Mouse (Mus musculus) hindbrain, embryonic 15.5 days (tissue): ENCODE measurements around the gene Gzmm. TPM values are rescaled to one million over a fixed set of nuclear protein-coding genes. Genes with fewer than 3 reads are reported as not detected.

Source experiments
- ATAC-seq: fragments of 200-750 bp; cut with Nextera tagmentation; 2 replicates; pipeline ENCODE4 v1.8.0; 2017; ENCODE audit warnings: low read depth, moderate number of reproducible peaks, moderate TSS enrichment; ENCODE audit not compliant: low FRiP score
- H3K27ac ChIP-seq: fragments of 300-500 bp; sonication (generic); replicated peaks from 2 replicates; pipeline ENCODE4 v1.5.1; 2015; ENCODE audit warnings: mild to moderate bottlenecking, inconsistent platforms
- H3K27me3 ChIP-seq: fragments of 300-500 bp; sonication (generic); 2 replicates; pipeline ENCODE4 v1.6.1; 2015; ENCODE audit warnings: control low read depth, inconsistent platforms
- H3K36me3 ChIP-seq: fragments of 300-500 bp; sonication (generic); 2 replicates; pipeline ENCODE4 v1.6.1; 2015; ENCODE audit warnings: control low read depth, inconsistent platforms
- H3K4me1 ChIP-seq: fragments of 300-500 bp; sonication (generic); replicated peaks from 2 replicates; pipeline ENCODE4 v1.6.1; 2015; ENCODE audit warnings: control low read depth, inconsistent platforms
- H3K4me2 ChIP-seq: fragments of 300-500 bp; sonication (generic); 2 replicates; pipeline ENCODE4 v1.6.1; 2015; ENCODE audit warnings: moderate library complexity, mild to moderate bottlenecking, inconsistent platforms
- H3K4me3 ChIP-seq: fragments of 300-500 bp; sonication (generic); 2 replicates; pipeline ENCODE4 v1.5.1; 2015; ENCODE audit warnings: mild to moderate bottlenecking, inconsistent platforms
- H3K9ac ChIP-seq: fragments of 300-500 bp; sonication (generic); 2 replicates; pipeline ENCODE4 v1.6.1; 2015; ENCODE audit warnings: inconsistent platforms
- H3K9me3 ChIP-seq: fragments of 300-500 bp; sonication (generic); 2 replicates; pipeline ENCODE4 v1.6.1; 2016; ENCODE audit warnings: control low read depth, inconsistent platforms
- WGBS: fragments of 180-500 bp; shearing (Covaris S2); methylation state at CpG from one replicate; pipeline ENCODE4 v1.1.7; 2015; 5-methylcytosine and 5-hydroxymethylcytosine counted together
- polyA plus RNA-seq: library from polyadenylated mRNA; unstranded; fragments of >200 nt; fragmentation: Nextera tagmentation; extraction: Ambion mirVana; gene quantifications from 2 replicates; pipeline ENCODE4 v1.2.1, GENCODE M21; 2015

The Gzmm gene
- polyA plus RNA-seq, 1 experiment from 2014 or later: 1.4 TPM

- no peaks in the 10 kb centered on the region for H3K27me3 ChIP-seq
- H3K9me3 ChIP-seq: peaks cover 33% of the 10 kb centered on the region
- H3K9ac ChIP-seq: no peak overlapping the region
- no peaks in the 10 kb centered on the region for H3K4me1 ChIP-seq
- H3K4me3 ChIP-seq: no peak overlapping the region
- peaks cover 98% of the 10 kb centered on the region for H3K36me3 ChIP-seq
- no peak overlapping the region for H3K27ac ChIP-seq
- WGBS: 84% methylated on average over 10 of the region's 10 CpGs
- no peak for ATAC-seq
- H3K4me2 ChIP-seq: no peak overlapping the region
These were observed 49.4 kb downstream of the Gzmm start for GRCm38 (mm10) chr10:79738259-79738658.

- H3K36me3 ChIP-seq: peaks cover 96% of the 10 kb centered on the region
- no peaks in the 10 kb centered on the region for H3K27me3 ChIP-seq
- H3K9ac ChIP-seq: no peak overlapping the region
- H3K9me3 ChIP-seq: peaks cover 33% of the 10 kb centered on the region
- no peak overlapping the region for H3K4me3 ChIP-seq
- H3K4me1 ChIP-seq: no peaks in the 10 kb centered on the region
- H3K27ac ChIP-seq: no peak overlapping the region
- ATAC-seq: no peak
- H3K4me2 ChIP-seq: no peak overlapping the region
- WGBS: 97% methylated on average over 28 of the region's 28 CpGs
These were observed 50.4 kb downstream of the Gzmm start for GRCm38 (mm10) chr10:79739234-79739633.

DNA sequence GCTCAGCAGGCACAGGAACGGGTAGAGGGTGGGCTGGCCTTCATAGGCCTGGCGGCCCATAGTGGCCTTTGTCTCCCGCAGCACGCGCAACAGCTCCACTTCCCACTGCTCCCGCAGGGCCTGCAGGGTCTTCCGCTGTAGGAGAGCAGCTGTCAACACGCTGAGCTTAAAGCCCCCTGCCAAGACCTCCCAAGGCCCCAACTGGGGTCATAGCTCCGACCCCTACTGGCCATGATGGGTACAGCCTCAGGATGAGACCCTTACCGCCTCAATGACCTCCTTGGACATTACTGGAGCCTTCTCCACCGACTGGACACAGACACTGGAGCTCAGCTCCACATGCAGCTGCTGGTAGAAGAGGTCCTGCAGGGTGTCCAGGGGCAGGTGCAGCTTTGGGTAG, 52.0 kb downstream of the Gzmm start:
- WGBS: 59% methylated on average over 11 of the region's 11 CpGs
- H3K36me3 ChIP-seq: peaks cover 80% of the 10 kb centered on the region
- H3K4me2 ChIP-seq: no peak overlapping the region
- peaks cover 7% of the 10 kb centered on the region for H3K4me1 ChIP-seq
- no peaks in the 10 kb centered on the region for H3K27me3 ChIP-seq
- no peak overlapping the region for H3K4me3 ChIP-seq
- no peak for ATAC-seq
- H3K27ac ChIP-seq: no peak overlapping the region
- H3K9me3 ChIP-seq: peaks cover 32% of the 10 kb centered on the region
- no peak overlapping the region for H3K9ac ChIP-seq

DNA sequence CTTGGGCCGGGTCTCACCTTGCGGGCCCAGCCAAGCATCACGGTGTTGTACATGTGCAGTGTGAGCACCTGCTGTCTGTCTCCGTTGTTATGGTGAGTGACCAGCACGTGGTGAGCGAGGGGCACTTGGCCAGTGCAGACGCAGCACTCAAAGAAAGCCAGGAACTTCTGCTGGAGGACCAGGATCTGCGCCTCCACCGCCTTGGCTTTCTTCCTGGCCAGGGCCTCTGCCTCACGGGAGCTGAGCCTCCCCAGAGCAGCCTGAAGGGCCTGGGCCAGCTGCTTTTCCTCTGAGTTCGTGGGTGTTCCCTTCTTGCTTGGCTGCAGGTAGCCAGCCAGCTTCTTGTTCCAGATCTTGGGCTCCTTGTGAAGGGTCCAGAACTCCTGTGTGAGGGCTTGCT, 54.3 kb downstream of the Gzmm start:
- H3K4me3 ChIP-seq: no peak overlapping the region
- H3K9ac ChIP-seq: no peak overlapping the region
- peaks cover 57% of the 10 kb centered on the region for H3K36me3 ChIP-seq
- H3K4me1 ChIP-seq: peaks cover 14% of the 10 kb centered on the region
- H3K4me2 ChIP-seq: no peak overlapping the region
- peaks cover 21% of the 10 kb centered on the region for H3K9me3 ChIP-seq
- H3K27ac ChIP-seq: no peak overlapping the region
- WGBS: 90% methylated on average over 11 of the region's 11 CpGs
- no peaks in the 10 kb centered on the region for H3K27me3 ChIP-seq
- ATAC-seq: no peak

GRCm38 (mm10) chr10:79743650-79744365, 55.0 kb downstream of the Gzmm start:
- Histone ChIP-seq H3K9me3 (peaks cover 15% of the 10 kb centered on the region), H3K27me3 (no peaks in the 10 kb centered on the region), H3K9ac (no peak overlapping the region), H3K36me3 (peaks cover 50% of the 10 kb centered on the region), H3K4me1 (peaks cover 14% of the 10 kb centered on the region), H3K4me3 (no peak overlapping the region), H3K4me2 (no peak overlapping the region), H3K27ac (no peak overlapping the region)
- no peak for ATAC-seq
- WGBS: 93% methylated on average over 15 of the region's 15 CpGs

Other genes with a start within 250 kb of the Gzmm start
- gene Vmn2r83, start 220.3 kb upstream of the Gzmm start, polyA plus RNA-seq: not detected in 2 replicates
- gene Plpp2, start 155.2 kb upstream of the Gzmm start, polyA plus RNA-seq: 17.7 and 21.9 TPM in 2 replicates
- 64.8 and 75.6 TPM in 2 replicates for gene Mier2, start 133.8 kb upstream of the Gzmm start, polyA plus RNA-seq
- gene Theg, start 101.7 kb upstream of the Gzmm start, polyA plus RNA-seq: not detected in 2 replicates
- 0.54 and 0.60 TPM in 2 replicates for gene C2cd4c, start 75.0 kb upstream of the Gzmm start, polyA plus RNA-seq
- gene Shc2, start 51.1 kb upstream of the Gzmm start, polyA plus RNA-seq: 28.1 and 28.5 TPM in 2 replicates
- 0.13 and 0.43 TPM in 2 replicates for gene Odf3l2, start 43.3 kb upstream of the Gzmm start, polyA plus RNA-seq
- gene Madcam1, start 24.5 kb upstream of the Gzmm start, polyA plus RNA-seq: 0.87 and 1.2 TPM in 2 replicates
- 102 and 107 TPM in 2 replicates for gene Tpgs1, start 19.7 kb upstream of the Gzmm start, polyA plus RNA-seq
- 82.4 and 91.7 TPM in 2 replicates for gene Cdc34, start 6.8 kb upstream of the Gzmm start, polyA plus RNA-seq
- 985 and 993 TPM in 2 replicates for gene Bsg, start 15.5 kb downstream of the Gzmm start, polyA plus RNA-seq
- gene Hcn2, start 27.6 kb downstream of the Gzmm start, polyA plus RNA-seq: 2.6 and 2.8 TPM in 2 replicates
- gene Polrmt, start 57.6 kb downstream of the Gzmm start, polyA plus RNA-seq: 37.0 and 43.0 TPM in 2 replicates
- gene Fgf22, start 66.1 kb downstream of the Gzmm start, polyA plus RNA-seq: 2.2 and 2.4 TPM in 2 replicates
- gene Rnf126, start 77.9 kb downstream of the Gzmm start, polyA plus RNA-seq: 103 and 125 TPM in 2 replicates
- 2.3 and 2.5 TPM in 2 replicates for gene Fstl3, start 88.3 kb downstream of the Gzmm start, polyA plus RNA-seq
- 0.27 and 0.28 TPM in 2 replicates for gene Prss57, start 101.9 kb downstream of the Gzmm start, polyA plus RNA-seq
- gene Palm, start 104.6 kb downstream of the Gzmm start, polyA plus RNA-seq: 277 and 303 TPM in 2 replicates
- 0.49 and 0.92 TPM in 2 replicates for gene Misp, start 132.0 kb downstream of the Gzmm start, polyA plus RNA-seq
- 74.8 and 77.1 TPM in 2 replicates for gene Ptbp1, start 165.4 kb downstream of the Gzmm start, polyA plus RNA-seq
- gene Prtn3, start 185.5 kb downstream of the Gzmm start, polyA plus RNA-seq: 11.0 and 11.3 TPM in 2 replicates
- 383 and 417 TPM in 2 replicates for gene Plppr3, start 185.6 kb downstream of the Gzmm start, polyA plus RNA-seq
- gene Elane, start 197.2 kb downstream of the Gzmm start, polyA plus RNA-seq: 0.16 TPM in 1 of 2 replicates, not detected in the other
- not detected in 2 replicates for gene Cfd, start 201.8 kb downstream of the Gzmm start, polyA plus RNA-seq
- 51.2 and 54.2 TPM in 2 replicates for gene Med16, start 219.9 kb downstream of the Gzmm start, polyA plus RNA-seq
- gene Gm26602, start 221.8 kb downstream of the Gzmm start, polyA plus RNA-seq: 3.0 TPM in 1 of 2 replicates, not detected in the other
- gene Kiss1r, start 228.0 kb downstream of the Gzmm start, polyA plus RNA-seq: 2.7 and 3.1 TPM in 2 replicates
- gene R3hdm4, start 232.2 kb downstream of the Gzmm start, polyA plus RNA-seq: 258 and 289 TPM in 2 replicates
- gene Arid3a, start 238.0 kb downstream of the Gzmm start, polyA plus RNA-seq: 2.9 and 3.2 TPM in 2 replicates